Mouse (Mus musculus) adrenal gland, adult (tissue): Measurements from ENCODE around the gene Gm49380.

Source experiments
- DNase-seq, 2 experiments: peaks; one replicate each; pipeline ENCODE4 v3.0.0; 2022 to 2023; ENCODE audit warnings: low spot score in 1 of 2; ENCODE audit not compliant: inconsistent age in 2 of 2

Gene Gm49380

GRCm38 (mm10) chr9:44029580-44030236 lies 83.6 kb downstream of the Gm49380 start:
- no peak for DNase-seq

- no peak for DNase-seq
Observed at GRCm38 (mm10) chr9:44024096-44024495, 89.2 kb downstream of the Gm49380 start.

DNA sequence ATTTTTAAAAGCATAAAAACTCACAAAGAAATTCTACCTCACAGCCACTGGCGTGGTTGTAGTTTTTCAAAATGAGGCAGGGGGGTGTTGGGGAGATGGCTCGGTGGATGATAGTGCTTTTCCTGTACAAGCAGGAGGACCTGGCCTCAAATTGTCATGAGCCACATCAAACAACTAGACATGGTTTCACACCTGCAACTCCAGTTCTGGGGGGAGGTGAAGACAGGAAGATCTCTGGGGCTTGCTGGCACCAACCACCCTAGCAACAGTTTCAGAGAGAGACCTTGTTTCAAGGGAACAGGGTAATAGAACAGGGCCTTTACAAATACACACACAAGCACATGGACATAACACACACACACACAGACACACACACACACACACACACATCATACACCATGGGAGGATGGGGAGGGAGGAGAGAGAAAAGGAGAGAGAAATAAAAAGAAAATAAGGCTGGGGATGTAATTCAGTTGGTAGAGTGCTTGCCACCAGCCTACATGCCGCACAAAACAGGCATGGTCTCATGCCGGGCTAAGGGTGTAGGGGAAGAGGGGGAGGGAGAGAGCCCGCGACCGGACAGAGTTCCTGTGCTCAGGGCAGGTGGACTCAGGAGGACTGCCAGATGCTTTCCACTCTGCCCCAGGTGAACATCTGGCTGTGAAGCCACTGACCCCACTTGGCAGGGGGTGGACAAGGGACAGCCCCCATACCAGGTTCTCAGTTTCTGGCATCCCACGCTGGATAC lies 91.0 kb downstream of the Gm49380 start:
- no peak for DNase-seq

DNA sequence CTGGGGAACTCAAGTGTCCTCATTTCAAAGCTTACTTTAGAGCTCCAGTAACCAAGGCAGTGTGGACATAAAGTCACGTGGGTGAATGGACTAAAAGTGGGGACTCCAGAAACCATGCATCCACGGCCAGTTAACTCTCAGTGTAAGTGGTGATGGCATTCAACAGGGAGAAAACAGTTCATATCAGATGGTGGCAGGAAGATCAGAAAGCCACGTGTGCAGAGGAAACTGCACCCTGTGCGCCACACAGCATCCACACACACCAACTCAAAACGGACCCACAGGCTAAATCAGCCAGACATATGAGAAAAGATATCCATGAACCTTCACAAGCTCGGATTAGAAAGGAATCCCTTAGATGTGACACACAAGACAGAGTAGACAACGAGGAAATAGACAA lies 93.3 kb downstream of the Gm49380 start:
- no peak for DNase-seq

GRCm38 (mm10) chr9:44017846-44018245 lies 95.5 kb downstream of the Gm49380 start:
- DNase-seq = no peak
